Mouse (Mus musculus) kidney, adult 2 months (tissue): Measurements from ENCODE around the gene Dnaic2. TPM values are rescaled to one million over a fixed set of nuclear protein-coding genes. Genes with fewer than 3 reads are reported as not detected.
A peak's percentile ranks its signal among the peaks of the same experiment; 100 is the strongest.

ENCODE experiments used
- DNase-seq: peaks from one replicate; pipeline ENCODE4 v3.0.0; 2021
- H3K27ac ChIP-seq: fragments of 200-500 bp; 2 replicates; pipeline ENCODE4 v1.5.1; 2012; ENCODE audit warnings: low read depth, low read length, control low read depth, inconsistent platforms; ENCODE audit not compliant: insufficient read depth
- H3K27me3 ChIP-seq: fragments of 200-500 bp; replicated peaks from 2 replicates; pipeline ENCODE4 v1.6.1; 2012; ENCODE audit warnings: mild to moderate bottlenecking, moderate library complexity, low read length, inconsistent platforms; ENCODE audit not compliant: control insufficient read depth, insufficient read depth
- H3K36me3 ChIP-seq: fragments of 200-500 bp; 2 replicates; pipeline ENCODE4 v1.6.1; 2012; ENCODE audit warnings: mild to moderate bottlenecking, moderate library complexity, low read length, inconsistent platforms; ENCODE audit not compliant: control insufficient read depth, insufficient read depth
- H3K4me1 ChIP-seq: fragments of 200-500 bp; 2 replicates; pipeline ENCODE4 v1.6.1; 2011; ENCODE audit warnings: low read length; ENCODE audit not compliant: control insufficient read depth, insufficient read depth
- H3K4me3 ChIP-seq: fragments of 200-500 bp; 2 replicates; pipeline ENCODE4 v1.5.1; 2011; ENCODE audit warnings: mild to moderate bottlenecking, low read depth, low read length, control low read depth; ENCODE audit not compliant: insufficient read depth
- CTCF ChIP-seq: fragments of 200-500 bp; conservative IDR thresholded peaks from 2 replicates; pipeline ENCODE4 v1.5.1; 2011; ENCODE audit warnings: low read depth, mild to moderate bottlenecking, control low read depth, low read length, moderate library complexity, mixed read lengths; ENCODE audit not compliant: insufficient read depth, insufficient read length
- POLR2A ChIP-seq: fragments of 200-500 bp; IDR thresholded peaks from one replicate; pipeline ENCODE4 v1.6.1; 2011; ENCODE audit warnings: low read depth, low read length, control low read depth
- WGBS: fragments of 180-500 bp; shearing (Covaris S2); methylation state at CpG from one replicate; pipeline ENCODE4 v1.1.7; 2018; 5-methylcytosine and 5-hydroxymethylcytosine counted together
- polyA plus RNA-seq: library from polyadenylated mRNA; depleted of rRNA; stranded (reverse); fragments of >200 nt; gene quantifications from 2 replicates; pipeline ENCODE4 v1.2.3, GENCODE M21; 2012; rRNA removed

Dnaic2 gene
- 0.47 and 0.72 TPM in 2 replicates for polyA plus RNA-seq

DNA sequence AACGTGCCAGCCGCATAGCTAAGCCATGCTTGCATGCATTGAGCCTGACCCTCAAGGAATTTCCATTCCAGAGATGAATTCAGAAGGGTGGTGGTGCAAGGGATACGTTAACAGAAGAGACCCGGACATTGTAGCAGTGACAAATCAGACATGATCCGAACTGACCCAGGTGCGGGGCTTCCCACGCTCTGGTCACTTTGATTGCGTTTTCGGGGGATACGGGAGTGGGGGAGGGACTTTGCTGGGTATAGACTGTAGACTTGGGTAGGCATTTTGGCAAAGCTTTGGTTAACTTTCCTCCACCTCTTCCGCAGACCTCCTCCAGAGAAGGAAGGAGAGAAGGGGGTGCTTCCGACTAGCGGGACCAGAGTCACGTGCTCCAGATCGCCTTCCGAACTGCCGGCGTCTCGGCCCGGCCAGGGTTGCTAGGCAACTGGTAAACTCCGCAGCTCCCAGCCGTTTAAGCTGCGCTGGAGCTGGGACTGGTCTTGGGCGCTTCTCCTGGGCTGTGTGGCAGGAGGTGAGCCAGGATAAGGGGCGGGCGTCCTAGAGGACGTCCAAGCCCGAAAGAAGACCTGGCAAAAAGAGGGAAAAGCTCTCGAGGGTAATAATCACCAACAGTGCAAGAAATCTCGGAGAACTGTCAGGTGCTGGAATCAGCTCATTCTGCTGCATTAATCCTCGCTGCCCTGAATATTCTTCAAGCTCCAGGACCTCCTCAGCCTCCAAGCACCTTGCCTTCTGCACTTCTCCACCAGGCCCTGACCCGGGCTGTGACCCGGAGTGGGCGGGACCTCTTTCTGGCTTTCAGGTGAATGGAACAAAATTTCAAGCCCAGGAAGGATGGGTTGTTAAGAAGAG lies at the start of gene Dnaic2:
Gene Dnaic2, plus strand, starts transcription at position 444 of the 861 bp plus-strand sequence.
- H3K36me3 ChIP-seq = no peaks in the 10 kb centered on the region
- peak within 1 kb of the TSS; percentile 19 for H3K4me3 ChIP-seq
- H3K27me3 ChIP-seq = no peaks in the 10 kb centered on the region
- TF ChIP-seq CTCF (no peak), POLR2A (no peak)
- peaks cover 3% of the 10 kb centered on the region; the same call in 1 of the 2 replicates for H3K4me1 ChIP-seq
- H3K27ac ChIP-seq = no peak within 1 kb of the TSS
- 7% methylated on average over 34 of the region's 34 CpGs for whole genome bisulfite sequencing
- DNase-seq = peak; percentile 74

DNA sequence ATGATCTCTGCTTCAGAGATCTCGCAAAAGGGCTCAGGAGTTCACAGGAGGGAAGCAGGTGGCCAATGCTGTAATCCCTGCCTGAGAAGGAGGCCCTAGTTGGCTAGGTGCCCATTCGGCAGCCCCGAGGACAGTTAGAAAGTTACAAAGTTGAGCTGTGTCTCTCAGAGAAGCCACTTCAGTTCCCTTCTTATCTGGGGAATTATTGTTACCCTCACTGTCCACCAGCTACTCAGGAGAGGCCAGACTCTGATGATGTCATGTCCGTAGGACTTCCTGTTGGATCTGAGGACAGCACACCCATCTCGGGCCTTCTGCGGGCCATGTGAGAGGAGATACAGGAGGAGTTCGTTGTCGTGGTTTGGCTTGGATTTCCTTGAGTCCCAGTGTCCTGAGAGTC lies 47.6 kb upstream of the Dnaic2 start:
- Histone ChIP-seq H3K4me3 (no peak overlapping the region), H3K27ac (no peak overlapping the region), H3K27me3 (no peaks in the 10 kb centered on the region), H3K4me1 (peaks cover 21% of the 10 kb centered on the region), H3K36me3 (no peaks in the 10 kb centered on the region)
- peak; percentile 54 for DNase-seq
- no peak for TF ChIP-seq POLR2A
- no peak for TF ChIP-seq CTCF
- 34% methylated on average over 8 of the region's 8 CpGs for WGBS

DNA sequence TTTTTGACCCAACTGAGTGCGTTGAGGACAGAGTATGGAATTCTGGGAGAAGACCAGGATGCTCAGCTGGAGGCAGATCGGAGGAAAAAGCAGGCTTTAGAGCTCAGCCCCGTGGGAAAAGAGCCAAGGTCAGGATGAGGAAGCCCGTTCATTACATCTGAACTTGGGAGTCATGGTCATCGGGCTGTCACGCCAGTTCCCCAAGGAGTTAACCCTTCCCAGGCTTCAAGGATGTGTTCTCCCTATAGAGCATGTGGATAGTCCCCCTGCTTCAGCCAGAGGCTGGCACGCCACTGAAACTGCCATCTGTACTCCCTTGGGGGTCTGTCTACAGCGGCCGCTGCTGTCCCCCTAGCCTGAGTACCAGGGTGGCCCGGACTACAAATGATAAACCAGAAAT lies 46.9 kb upstream of the Dnaic2 start:
- peak; percentile 73 for DNase-seq

DNA sequence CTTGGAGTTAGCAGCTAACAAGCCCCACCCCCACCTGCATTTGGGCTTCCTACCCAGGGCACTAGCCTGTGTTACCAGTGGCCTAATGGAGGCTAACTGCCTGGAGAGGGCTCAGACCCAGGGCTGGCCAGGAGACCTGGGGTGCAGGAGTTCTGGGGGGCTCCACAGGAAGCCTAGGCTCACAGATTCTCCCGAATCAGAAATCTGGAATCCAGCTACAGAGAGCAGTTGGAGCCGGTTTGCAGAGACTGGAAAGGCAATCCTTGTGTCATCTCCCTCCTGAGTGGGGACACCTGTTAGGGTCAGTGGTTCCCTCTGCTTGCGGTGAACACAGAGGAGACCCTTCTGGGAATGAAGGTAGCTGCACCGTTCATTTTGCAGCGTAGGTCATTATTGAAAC lies 46.2 kb upstream of the Dnaic2 start:
- Histone ChIP-seq H3K27ac (no peak overlapping the region), H3K4me3 (no peak overlapping the region), H3K4me1 (peaks cover 21% of the 10 kb centered on the region), H3K27me3 (no peaks in the 10 kb centered on the region), H3K36me3 (no peaks in the 10 kb centered on the region)
- WGBS = 52% methylated on average over 5 of the region's 5 CpGs
- no peak for DNase-seq
- TF ChIP-seq CTCF = no peak
- no peak for TF ChIP-seq POLR2A

More for the DNA sequence above, 46.9 kb upstream of the Dnaic2 start:
- no peak overlapping the region for H3K4me3 ChIP-seq
- TF ChIP-seq POLR2A = no peak
- no peak for TF ChIP-seq CTCF
- no peaks in the 10 kb centered on the region for H3K36me3 ChIP-seq
- WGBS = 33% methylated on average over 10 of the region's 10 CpGs
- H3K27ac ChIP-seq = no peak overlapping the region
- H3K4me1 ChIP-seq = peaks cover 21% of the 10 kb centered on the region
- H3K27me3 ChIP-seq = no peaks in the 10 kb centered on the region

DNA sequence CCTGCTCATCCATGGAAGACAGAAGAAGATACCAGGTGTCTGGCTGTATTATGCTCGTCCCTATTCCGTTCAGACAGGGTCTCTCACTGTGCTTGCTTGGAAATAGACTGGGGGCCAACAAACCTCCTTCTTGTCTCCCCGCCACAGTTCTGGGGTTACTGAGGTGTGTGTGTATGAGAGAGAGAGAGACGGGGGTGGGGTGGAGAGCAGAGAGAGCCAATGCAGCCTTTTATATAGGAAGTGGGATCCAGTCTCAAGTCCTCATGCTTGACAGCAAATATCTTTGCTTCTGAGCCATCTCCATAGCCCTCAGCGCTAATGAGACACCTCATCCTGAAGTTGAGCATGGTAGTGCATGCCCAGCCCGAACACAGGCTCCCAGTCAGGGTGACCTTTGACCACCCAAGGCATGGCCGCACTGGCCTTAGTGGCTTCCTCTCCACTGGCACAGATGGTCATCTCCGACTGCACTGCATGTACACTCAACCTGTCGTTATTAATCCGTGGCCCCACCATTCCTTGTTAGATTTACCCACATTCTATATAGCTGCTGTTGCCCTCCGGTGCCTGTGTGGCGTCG lies 44.8 kb upstream of the Dnaic2 start:
- TF ChIP-seq POLR2A (no peak), CTCF (no peak)
- H3K27ac ChIP-seq = no peak overlapping the region
- no peaks in the 10 kb centered on the region for H3K27me3 ChIP-seq
- WGBS = 79% methylated on average over 13 of the region's 13 CpGs
- peaks cover 21% of the 10 kb centered on the region for H3K4me1 ChIP-seq
- no peak overlapping the region for H3K4me3 ChIP-seq
- H3K36me3 ChIP-seq = no peaks in the 10 kb centered on the region
- DNase-seq = peak; percentile 75

DNA sequence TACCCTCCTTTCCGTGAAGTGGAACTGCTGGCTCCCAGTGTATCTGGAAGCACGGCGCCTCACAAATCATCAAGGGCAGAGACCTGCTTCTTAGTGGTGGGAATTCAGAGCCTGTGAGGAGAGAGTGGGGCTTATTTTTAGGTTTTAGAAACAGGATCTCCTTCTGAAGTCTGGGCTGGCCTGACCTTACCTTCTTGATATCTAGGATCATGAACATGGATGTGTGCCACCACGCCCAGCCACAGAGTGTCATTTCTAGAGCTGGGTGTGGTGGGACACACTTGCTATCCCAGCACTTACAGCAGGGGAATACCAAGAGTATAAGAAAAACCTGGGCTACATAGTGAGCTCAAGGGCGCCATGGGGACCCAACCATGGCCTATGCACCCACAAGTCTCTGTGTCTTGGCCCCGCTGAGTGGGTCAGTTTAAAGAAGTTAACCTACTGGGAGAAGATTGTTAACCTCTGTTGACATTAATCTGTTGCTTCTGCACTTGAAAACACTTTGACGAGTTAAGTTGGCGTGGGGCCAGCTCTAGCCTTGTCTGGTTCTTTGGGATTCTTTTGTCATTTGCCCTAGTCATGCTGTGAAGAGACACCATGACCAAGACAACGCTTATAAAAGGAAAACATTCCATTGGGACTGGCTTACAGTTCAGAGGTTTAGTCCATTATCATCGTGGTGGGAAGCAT lies 44.0 kb upstream of the Dnaic2 start:
- WGBS = 83% methylated on average over 10 of the region's 10 CpGs
- peaks cover 21% of the 10 kb centered on the region for H3K4me1 ChIP-seq
- TF ChIP-seq POLR2A = no peak
- TF ChIP-seq CTCF = no peak
- H3K27ac ChIP-seq = no peak overlapping the region
- no peak for DNase-seq
- no peaks in the 10 kb centered on the region for H3K36me3 ChIP-seq
- no peak overlapping the region for H3K4me3 ChIP-seq
- H3K27me3 ChIP-seq = no peaks in the 10 kb centered on the region
